Mouse (Mus musculus) brain, embryonic 14.5 days (tissue): ENCODE data around the gene Fam241a. TPM values are rescaled to one million over a fixed set of nuclear protein-coding genes. Genes with fewer than 3 reads are reported as not detected.

Experiments
- DNase-seq: peaks from one replicate; pipeline ENCODE4 v3.0.0-alpha.2; 2011; ENCODE audit warnings: low read depth
- CTCF ChIP-seq: fragments of 200-500 bp; IDR thresholded peaks from 2 replicates; pipeline ENCODE4 v1.5.1; 2012; ENCODE audit warnings: inconsistent platforms, mild to moderate bottlenecking, moderate library complexity, borderline replicate concordance; ENCODE audit not compliant: insufficient read depth, insufficient read length; ENCODE audit errors: extremely low read depth
- POLR2A ChIP-seq: fragments of 200-500 bp; IDR thresholded peaks from 2 replicates; pipeline ENCODE4 v1.6.1; 2012; ENCODE audit warnings: mild to moderate bottlenecking, inconsistent platforms, borderline replicate concordance; ENCODE audit not compliant: poor library complexity, insufficient read depth, insufficient read length, severe bottlenecking; ENCODE audit errors: extremely low read depth
- polyA plus RNA-seq: library from polyadenylated mRNA; depleted of rRNA; stranded (reverse); fragments of >200 nt; gene quantifications from 2 replicates; pipeline ENCODE4 v1.2.3, GENCODE M21; 2012; rRNA removed

Fam241a gene
- 6.1 and 6.3 TPM in 2 replicates for polyA plus RNA-seq

DNA sequence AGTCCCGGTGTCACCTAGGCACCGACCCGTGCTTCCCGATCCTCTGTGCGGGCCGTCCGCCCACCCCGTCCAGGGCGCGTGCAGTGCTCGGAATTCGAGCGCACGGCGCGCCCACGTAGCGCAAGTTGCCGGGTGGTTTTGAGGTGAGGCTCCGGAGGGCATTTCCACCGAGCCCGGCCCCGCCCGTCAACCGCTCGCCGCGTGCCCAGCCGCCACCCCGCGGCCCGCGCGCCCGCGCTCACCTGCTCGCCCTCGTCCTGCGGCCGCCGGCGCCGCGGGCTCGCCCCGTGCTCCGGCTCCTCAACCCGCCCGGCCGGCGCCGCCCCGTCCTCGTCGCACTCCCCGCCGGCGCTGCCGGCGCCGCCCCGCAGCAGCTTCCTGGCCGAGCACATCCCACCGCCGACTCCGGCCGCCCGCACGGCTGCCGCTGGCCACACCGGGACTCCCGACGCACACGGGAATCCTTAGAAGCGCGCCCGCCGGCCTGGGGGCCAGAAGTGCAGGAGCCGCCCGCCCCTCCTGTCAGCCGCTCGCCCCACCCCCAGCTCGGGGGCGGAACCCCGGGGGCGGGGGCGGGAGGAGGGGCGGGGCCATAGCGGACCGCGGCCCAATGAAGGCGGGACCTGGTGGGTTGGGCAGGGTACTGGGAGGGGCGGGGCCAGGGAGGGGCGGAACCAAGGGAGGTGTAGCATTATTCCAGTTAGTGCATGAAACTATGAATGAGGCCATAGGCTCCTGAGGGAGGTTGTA, at the start of gene Fam241a:
Fam241a (minus strand) TSS at position 533 of the 750 bp plus-strand sequence.
- TF ChIP-seq POLR2A (peak; percentile 44; the same call in 1 of the 2 replicates), CTCF (no peak)
- DNase-seq = peak; percentile 88

DNA sequence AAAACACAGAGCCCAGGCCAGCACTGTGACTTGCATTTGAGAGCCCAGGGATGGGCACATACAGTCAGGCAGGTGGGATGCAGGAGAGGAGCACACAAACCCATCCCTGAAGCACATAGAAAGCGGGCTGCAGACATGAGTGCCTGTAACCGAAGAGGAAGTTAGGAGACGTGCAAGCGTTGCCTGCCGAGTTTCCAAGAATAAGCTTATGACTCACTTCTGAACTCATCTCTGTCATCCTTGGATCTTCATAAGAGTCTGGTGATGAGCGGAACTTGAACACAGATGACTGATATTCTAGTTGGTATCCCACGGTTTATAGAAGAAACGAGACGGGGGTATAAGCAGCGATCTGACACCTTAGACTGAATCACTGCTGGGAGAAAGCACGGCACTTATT, 36.3 kb upstream of the Fam241a start:
- DNase-seq = no peak
- no peak for TF ChIP-seq CTCF
- no peak for TF ChIP-seq POLR2A

DNA sequence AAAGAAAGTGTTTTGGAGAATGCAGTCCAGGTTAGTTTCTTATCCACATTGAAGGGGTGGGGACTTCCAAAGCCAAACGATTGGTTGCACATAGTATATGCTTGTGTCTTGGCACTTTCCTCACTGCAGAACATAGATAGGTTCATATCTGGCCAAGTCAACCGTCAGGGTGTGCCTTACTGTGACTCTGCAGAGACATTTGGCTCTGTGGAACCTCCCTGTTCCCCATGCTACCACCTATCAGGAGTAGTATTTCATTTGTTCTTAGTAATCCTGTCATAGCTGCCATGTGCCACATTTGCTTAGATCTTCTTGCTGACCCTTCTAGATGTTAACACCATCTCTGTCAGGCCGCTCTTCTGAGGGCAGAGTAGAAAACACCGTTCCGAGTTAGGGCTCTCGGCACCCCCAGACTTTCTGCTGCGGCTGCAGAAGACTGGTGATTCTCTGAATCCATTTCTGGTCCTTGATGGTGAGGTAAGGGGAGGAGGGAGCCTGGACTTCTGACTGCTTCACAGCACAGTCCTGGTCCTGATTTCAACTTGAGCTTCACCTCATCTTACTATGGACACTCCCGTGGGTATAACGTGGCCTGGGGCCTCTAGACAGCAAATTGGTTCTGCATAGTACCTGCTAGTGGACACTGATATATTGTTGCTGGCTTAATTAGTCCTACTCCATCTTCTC, 34.3 kb upstream of the Fam241a start:
- TF ChIP-seq CTCF (no peak), POLR2A (no peak)
- DNase-seq = no peak

DNA sequence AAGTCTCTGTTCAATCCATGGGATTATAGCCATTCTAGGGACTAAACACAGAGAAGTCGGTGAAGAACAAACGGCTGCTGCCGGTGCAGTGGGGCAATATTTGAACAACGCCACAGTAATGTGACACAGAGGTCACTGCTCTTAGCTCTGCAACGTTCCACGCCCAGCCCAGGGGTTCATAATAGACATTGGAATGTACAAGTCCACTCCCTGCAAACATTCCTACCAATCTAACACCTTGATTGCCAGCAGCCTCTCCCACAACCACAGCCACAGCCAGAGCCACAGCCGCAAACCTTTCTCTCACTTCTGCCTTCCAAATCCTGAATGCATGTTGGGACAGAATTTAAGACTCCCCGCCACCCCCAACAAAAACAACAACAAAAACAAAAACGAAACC, 33.8 kb upstream of the Fam241a start:
- TF ChIP-seq POLR2A = no peak
- TF ChIP-seq CTCF = no peak
- no peak for DNase-seq

DNA sequence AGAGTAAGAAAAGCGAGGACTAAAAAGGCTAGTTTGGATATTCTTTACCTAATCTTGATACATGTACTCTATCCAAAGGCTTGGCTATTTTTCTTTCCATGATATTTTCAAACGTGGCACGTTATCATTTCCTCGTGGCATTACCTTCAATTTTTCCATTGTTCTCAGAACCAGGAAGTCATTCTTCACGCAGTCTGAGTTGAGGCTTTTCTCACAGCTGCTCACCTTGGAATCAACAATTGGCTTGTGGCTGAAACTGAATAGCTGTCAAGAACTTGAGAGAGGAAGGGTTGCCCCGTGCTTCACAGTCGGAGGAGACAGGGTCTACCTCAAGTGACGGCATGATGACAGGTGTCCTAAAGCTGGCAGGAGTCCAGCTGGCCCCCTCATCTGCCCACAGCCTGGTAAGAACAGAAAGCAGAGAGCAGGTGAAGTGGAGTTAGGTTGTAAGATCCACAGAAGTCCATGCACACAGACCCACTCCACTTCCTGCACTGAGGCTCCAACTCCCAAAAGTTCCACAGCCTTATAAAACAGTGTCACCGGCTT, 30.6 kb upstream of the Fam241a start:
- TF ChIP-seq CTCF (no peak), POLR2A (no peak)

DNA sequence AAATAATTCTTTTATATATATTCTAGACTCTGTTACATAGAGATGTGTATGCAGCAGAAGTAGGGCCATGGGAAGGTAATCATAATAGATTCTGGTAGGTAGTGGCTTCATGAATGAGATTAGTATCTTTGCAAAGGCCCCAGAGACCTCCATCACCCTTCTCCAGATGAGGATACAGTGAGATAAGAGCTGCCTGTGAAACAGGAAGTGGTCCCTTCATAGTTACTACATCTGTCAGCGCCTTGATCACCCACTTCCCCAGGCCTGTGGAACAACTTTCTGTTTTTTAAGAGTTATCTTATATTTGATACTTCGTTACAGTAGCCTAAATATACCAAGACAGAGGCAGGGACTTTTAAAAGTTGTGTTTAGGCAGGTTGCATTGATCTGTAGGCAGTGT, 28.3 kb upstream of the Fam241a start:
- no peak for DNase-seq
- TF ChIP-seq POLR2A = no peak

More for the DNA sequence above, 30.6 kb upstream of the Fam241a start:
- no peak for DNase-seq

DNA sequence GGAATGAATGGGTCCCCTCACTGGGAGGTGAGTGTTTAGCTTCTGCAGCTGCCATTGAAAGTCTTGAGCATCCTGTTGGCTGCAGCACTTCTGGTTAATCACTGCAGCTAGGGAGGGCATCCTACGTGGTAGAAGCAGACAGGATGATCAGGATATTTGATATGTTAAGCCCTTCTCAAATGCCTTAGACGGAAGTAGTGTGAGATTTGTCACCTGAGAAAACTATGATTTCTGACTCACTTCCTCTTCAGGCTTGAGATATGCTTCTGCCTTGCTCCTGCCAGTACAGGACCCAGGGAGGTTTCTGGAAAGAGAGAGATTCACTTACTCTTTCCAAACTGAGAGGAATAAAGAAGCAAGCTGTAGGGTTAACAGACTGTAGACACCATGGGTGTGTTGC, 27.1 kb upstream of the Fam241a start:
- TF ChIP-seq CTCF (no peak), POLR2A (no peak)
- no peak for DNase-seq

DNA sequence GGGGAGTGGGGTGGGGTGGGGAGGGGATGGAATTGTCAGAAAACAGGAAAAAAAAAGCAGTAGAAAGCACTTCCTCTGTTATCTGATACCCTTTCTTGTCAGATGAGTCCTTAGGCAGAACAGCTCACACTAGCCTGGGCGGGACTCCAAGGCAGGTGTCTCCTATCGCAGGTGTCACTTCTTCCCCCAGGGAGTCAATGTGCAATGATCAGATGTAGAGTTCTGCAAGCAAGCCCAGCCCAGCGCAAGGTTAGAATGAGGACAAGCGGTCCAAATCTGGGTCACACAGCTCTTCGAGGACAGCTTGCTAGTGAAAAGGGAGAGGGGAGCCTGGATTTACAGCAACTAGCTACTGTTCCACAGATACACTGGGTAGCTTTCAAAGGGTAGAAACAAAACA, 26.0 kb upstream of the Fam241a start:
- no peak for DNase-seq
- no peak for TF ChIP-seq CTCF
- no peak for TF ChIP-seq POLR2A

DNA sequence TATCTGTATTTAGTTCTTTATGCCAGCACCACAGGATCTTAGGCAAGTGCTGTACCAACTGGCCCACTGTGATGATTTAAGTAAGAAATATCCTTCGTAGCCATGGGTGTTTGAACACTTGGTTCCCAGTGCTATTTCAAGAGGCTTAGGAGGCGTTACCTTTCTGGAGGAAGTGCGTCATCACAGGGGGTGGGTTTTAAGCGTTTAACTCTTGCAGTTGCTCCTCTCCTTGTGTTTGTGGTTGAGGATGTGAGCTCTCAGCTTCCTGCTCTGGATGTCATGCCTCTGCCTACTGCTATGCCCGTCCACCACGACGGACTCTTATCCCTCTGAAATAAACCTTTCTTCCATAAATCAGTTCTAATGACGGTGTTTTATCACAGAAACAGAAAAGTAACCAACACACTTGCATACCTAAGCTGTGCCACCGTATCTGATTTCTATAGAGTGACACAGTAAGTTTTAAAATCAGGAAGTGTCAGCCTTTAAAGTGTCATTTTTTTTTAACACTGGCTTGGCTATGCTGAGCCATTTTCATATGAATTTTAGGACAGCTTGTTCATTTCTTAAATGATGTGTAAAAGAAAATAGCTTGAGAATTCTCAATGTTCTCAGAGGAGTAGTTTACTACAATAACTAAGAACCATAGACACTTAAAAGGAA, 22.0 kb upstream of the Fam241a start:
- DNase-seq = no peak
- TF ChIP-seq CTCF (no peak), POLR2A (no peak)

DNA sequence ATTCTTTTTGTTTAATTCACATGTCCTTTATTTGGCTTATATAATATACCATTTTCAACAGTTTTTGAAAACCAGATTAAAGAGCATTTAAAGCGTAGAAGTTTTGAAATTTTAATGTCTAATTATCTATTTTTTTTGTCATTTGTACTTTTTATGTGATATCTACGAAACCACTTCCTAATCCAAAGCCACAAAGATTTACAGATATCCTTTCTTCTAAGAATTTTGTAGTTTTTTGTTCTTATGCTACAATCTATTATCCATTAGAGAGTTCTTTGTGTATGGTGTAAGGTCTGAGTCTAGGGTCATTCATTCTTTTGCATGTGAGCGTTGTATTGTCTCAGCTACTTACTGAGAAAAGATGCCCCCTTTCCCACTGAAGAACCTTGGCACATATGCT, 21.4 kb upstream of the Fam241a start:
- no peak for DNase-seq
- TF ChIP-seq CTCF (no peak), POLR2A (no peak)

DNA sequence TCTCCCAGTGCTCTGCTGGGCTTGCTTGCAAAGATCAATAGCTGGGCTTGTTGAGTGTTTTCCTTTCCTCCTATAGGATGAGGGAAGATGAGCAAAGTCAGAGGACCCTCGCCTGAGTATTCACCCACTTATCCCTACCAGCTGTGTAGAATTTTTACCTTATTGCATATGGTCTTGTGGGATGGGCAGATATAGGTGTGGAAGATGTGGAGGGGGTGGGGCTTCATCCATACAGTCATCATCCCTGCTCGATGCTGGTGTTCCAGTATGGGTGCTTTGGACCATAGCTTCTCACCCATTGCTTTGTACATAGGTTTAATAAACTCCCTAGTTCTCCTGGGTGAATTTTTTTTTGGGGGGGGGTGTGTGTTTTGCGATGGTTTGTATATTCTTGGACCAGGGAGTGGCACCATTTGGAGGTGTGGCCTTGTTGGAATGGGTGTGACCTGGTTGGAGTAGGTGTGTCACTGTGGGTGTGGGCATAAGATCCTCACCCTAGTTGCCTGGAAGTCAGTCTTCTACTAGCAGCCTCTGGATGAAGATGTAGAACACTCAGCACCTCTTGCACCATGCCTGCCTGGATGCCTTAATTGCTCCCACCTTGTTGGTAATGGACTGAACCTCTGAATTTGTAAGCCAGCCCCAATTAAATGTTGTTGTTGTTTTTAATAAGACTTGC, 19.7 kb upstream of the Fam241a start:
- no peak for DNase-seq
- no peak for TF ChIP-seq CTCF
- no peak for TF ChIP-seq POLR2A
